Mouse (Mus musculus): Measurements from ENCODE around the gene Vti1a.

The Vti1a gene

GRCm38 (mm10) chr19:55378884-55379283 is 62.8 kb downstream of the Vti1a start:
- no peak for DNase-seq (ENCODE audit: low read depth, low spot score)

GRCm38 (mm10) chr19:55380764-55381163 is 64.7 kb downstream of the Vti1a start:
- no peak for DNase-seq (ENCODE audit: low read depth, low spot score)

- no peak for DNase-seq (ENCODE audit: low read depth, low spot score)
Observed at GRCm38 (mm10) chr19:55381343-55381742, 65.2 kb downstream of the Vti1a start.

- no peak for DNase-seq (ENCODE audit: low read depth, low spot score)
Observed at GRCm38 (mm10) chr19:55382745-55383144, 66.7 kb downstream of the Vti1a start.

- no peak for DNase-seq (ENCODE audit: low read depth, low spot score)
Observed at GRCm38 (mm10) chr19:55384634-55385033, 68.5 kb downstream of the Vti1a start.

- no peak for DNase-seq (ENCODE audit: low read depth, low spot score)
Observed at GRCm38 (mm10) chr19:55389019-55389418, 72.9 kb downstream of the Vti1a start.

- no peak for DNase-seq (ENCODE audit: low read depth, low spot score)
Observed at GRCm38 (mm10) chr19:55390323-55390722, 74.2 kb downstream of the Vti1a start.

GRCm38 (mm10) chr19:55401638-55402037 is 85.5 kb downstream of the Vti1a start:
- DNase-seq (ENCODE audit: low read depth, low spot score) = no peak

- DNase-seq (ENCODE audit: low read depth, low spot score) = no peak
Observed at GRCm38 (mm10) chr19:55408486-55408885, 92.4 kb downstream of the Vti1a start.

- no peak for DNase-seq (ENCODE audit: low read depth, low spot score)
Observed at GRCm38 (mm10) chr19:55411415-55411814, 95.3 kb downstream of the Vti1a start.

GRCm38 (mm10) chr19:55411894-55412293 is 95.8 kb downstream of the Vti1a start:
- DNase-seq (ENCODE audit: low read depth, low spot score) = no peak

GRCm38 (mm10) chr19:55414050-55414449 is 98.0 kb downstream of the Vti1a start:
- DNase-seq (ENCODE audit: low read depth, low spot score) = peak; percentile 86

- no peak for DNase-seq (ENCODE audit: low read depth, low spot score)
Observed at GRCm38 (mm10) chr19:55418756-55419155, 102.7 kb downstream of the Vti1a start.

GRCm38 (mm10) chr19:55419961-55420360 is 103.9 kb downstream of the Vti1a start:
- DNase-seq (ENCODE audit: low read depth, low spot score) = no peak

GRCm38 (mm10) chr19:55421816-55422215 is 105.7 kb downstream of the Vti1a start:
- DNase-seq (ENCODE audit: low read depth, low spot score) = peak; percentile 91

GRCm38 (mm10) chr19:55422311-55423064 is 106.4 kb downstream of the Vti1a start:
- no peak for DNase-seq (ENCODE audit: low read depth, low spot score)

- DNase-seq (ENCODE audit: low read depth, low spot score) = peak; percentile 27
Observed at GRCm38 (mm10) chr19:55423065-55423716, 107.1 kb downstream of the Vti1a start.

- DNase-seq (ENCODE audit: low read depth, low spot score) = peak; percentile 98
Observed at GRCm38 (mm10) chr19:55423952-55424351, 107.9 kb downstream of the Vti1a start.

GRCm38 (mm10) chr19:55424507-55424906 is 108.4 kb downstream of the Vti1a start:
- no peak for DNase-seq (ENCODE audit: low read depth, low spot score)

- DNase-seq (ENCODE audit: low read depth, low spot score) = no peak
Observed at GRCm38 (mm10) chr19:55440306-55440705, 124.2 kb downstream of the Vti1a start.

- DNase-seq (ENCODE audit: low read depth, low spot score) = no peak
Observed at GRCm38 (mm10) chr19:55443618-55444017, 127.5 kb downstream of the Vti1a start.

- DNase-seq (ENCODE audit: low read depth, low spot score) = no peak
Observed at GRCm38 (mm10) chr19:55449084-55449483, 133.0 kb downstream of the Vti1a start.

- no peak for DNase-seq (ENCODE audit: low read depth, low spot score)
Observed at GRCm38 (mm10) chr19:55449506-55449905, 133.4 kb downstream of the Vti1a start.

All from brain, adult 2 months (tissue).